Mouse (Mus musculus): ENCODE data around the gene Tanc2. TPM values are rescaled to one million over a fixed set of nuclear protein-coding genes. Genes with fewer than 3 reads are reported as not detected.

The Tanc2 gene
- polyA plus RNA-seq, 1 experiment = 0.03 TPM

GRCm38 (mm10) chr11:105591905-105592304 is 2.1 kb downstream of the Tanc2 start:
- no peak overlapping the region for H3K4me3 ChIP-seq (replicated peaks)

GRCm38 (mm10) chr11:105602177-105602576 is 12.4 kb downstream of the Tanc2 start:
- Histone ChIP-seq H3K4me1 (ENCODE audit: control insufficient read depth) (no peaks in the 10 kb centered on the region), H3K4me3 (replicated peaks) (no peak overlapping the region), H3K9me3 (ENCODE audit: control insufficient read depth, low read length) (no peaks in the 10 kb centered on the region), H3K36me3 (ENCODE audit: control insufficient read depth) (no peaks in the 10 kb centered on the region), H3K27me3 (ENCODE audit: control insufficient read depth) (no peaks in the 10 kb centered on the region)
- no peak for TF ChIP-seq GATA1 (IDR thresholded peaks at IDR 0.05; ENCODE audit: low read length)
- no peak for TF ChIP-seq TAL1 (IDR thresholded peaks at IDR 0.05; ENCODE audit: low read length)

More at GRCm38 (mm10) chr11:105591905-105592304, 2.1 kb downstream of the Tanc2 start:
- H3K27me3 ChIP-seq (ENCODE audit: control insufficient read depth) = peaks cover 21% of the 10 kb centered on the region
- H3K36me3 ChIP-seq (ENCODE audit: control insufficient read depth) = no peaks in the 10 kb centered on the region
- peaks cover 22% of the 10 kb centered on the region for H3K4me1 ChIP-seq (ENCODE audit: control insufficient read depth)
- H3K9me3 ChIP-seq (ENCODE audit: control insufficient read depth, low read length) = no peaks in the 10 kb centered on the region
- TF ChIP-seq TAL1 (IDR thresholded peaks at IDR 0.05; ENCODE audit: low read length) (no peak), GATA1 (IDR thresholded peaks at IDR 0.05; ENCODE audit: low read length) (no peak)

GRCm38 (mm10) chr11:105626201-105626600 is 36.4 kb downstream of the Tanc2 start:
- H3K27me3 ChIP-seq (ENCODE audit: control insufficient read depth) = no peaks in the 10 kb centered on the region
- H3K9me3 ChIP-seq (ENCODE audit: control insufficient read depth, low read length) = no peaks in the 10 kb centered on the region
- H3K4me1 ChIP-seq (ENCODE audit: control insufficient read depth) = no peaks in the 10 kb centered on the region
- no peak overlapping the region for H3K4me3 ChIP-seq (replicated peaks)
- TF ChIP-seq GATA1 (IDR thresholded peaks at IDR 0.05; ENCODE audit: low read length) = no peak
- no peak for TF ChIP-seq TAL1 (IDR thresholded peaks at IDR 0.05; ENCODE audit: low read length)
- H3K36me3 ChIP-seq (ENCODE audit: control insufficient read depth) = no peaks in the 10 kb centered on the region

GRCm38 (mm10) chr11:105643995-105644394 is 54.2 kb downstream of the Tanc2 start:
- H3K4me3 ChIP-seq (replicated peaks) = no peak overlapping the region
- H3K4me1 ChIP-seq (ENCODE audit: control insufficient read depth) = no peaks in the 10 kb centered on the region
- no peak for TF ChIP-seq TAL1 (IDR thresholded peaks at IDR 0.05; ENCODE audit: low read length)
- no peak for TF ChIP-seq GATA1 (IDR thresholded peaks at IDR 0.05; ENCODE audit: low read length)
- no peaks in the 10 kb centered on the region for H3K9me3 ChIP-seq (ENCODE audit: control insufficient read depth, low read length)
- no peaks in the 10 kb centered on the region for H3K27me3 ChIP-seq (ENCODE audit: control insufficient read depth)
- no peaks in the 10 kb centered on the region for H3K36me3 ChIP-seq (ENCODE audit: control insufficient read depth)

GRCm38 (mm10) chr11:105648026-105648425 is 58.2 kb downstream of the Tanc2 start:
- Histone ChIP-seq H3K4me1 (ENCODE audit: control insufficient read depth) (no peaks in the 10 kb centered on the region), H3K9me3 (ENCODE audit: control insufficient read depth, low read length) (no peaks in the 10 kb centered on the region), H3K4me3 (replicated peaks) (no peak overlapping the region), H3K27me3 (ENCODE audit: control insufficient read depth) (no peaks in the 10 kb centered on the region), H3K36me3 (ENCODE audit: control insufficient read depth) (no peaks in the 10 kb centered on the region)
- TF ChIP-seq TAL1 (IDR thresholded peaks at IDR 0.05; ENCODE audit: low read length) = no peak
- TF ChIP-seq GATA1 (IDR thresholded peaks at IDR 0.05; ENCODE audit: low read length) = no peak

GRCm38 (mm10) chr11:105654616-105655015 is 64.8 kb downstream of the Tanc2 start:
- TF ChIP-seq TAL1 (IDR thresholded peaks at IDR 0.05; ENCODE audit: low read length) (no peak), GATA1 (IDR thresholded peaks at IDR 0.05; ENCODE audit: low read length) (no peak)
- no peaks in the 10 kb centered on the region for H3K9me3 ChIP-seq (ENCODE audit: control insufficient read depth, low read length)

GRCm38 (mm10) chr11:105655335-105655734 is 65.5 kb downstream of the Tanc2 start:
- Histone ChIP-seq H3K9me3 (ENCODE audit: control insufficient read depth, low read length) (no peaks in the 10 kb centered on the region), H3K27me3 (ENCODE audit: control insufficient read depth) (no peaks in the 10 kb centered on the region), H3K36me3 (ENCODE audit: control insufficient read depth) (no peaks in the 10 kb centered on the region), H3K4me1 (ENCODE audit: control insufficient read depth) (no peaks in the 10 kb centered on the region), H3K4me3 (replicated peaks) (no peak overlapping the region)
- TF ChIP-seq GATA1 (IDR thresholded peaks at IDR 0.05; ENCODE audit: low read length) (no peak), TAL1 (IDR thresholded peaks at IDR 0.05; ENCODE audit: low read length) (no peak)

More at GRCm38 (mm10) chr11:105654616-105655015, 64.8 kb downstream of the Tanc2 start:
- Histone ChIP-seq H3K4me1 (ENCODE audit: control insufficient read depth) (no peaks in the 10 kb centered on the region), H3K27me3 (ENCODE audit: control insufficient read depth) (no peaks in the 10 kb centered on the region), H3K4me3 (replicated peaks) (no peak overlapping the region), H3K36me3 (ENCODE audit: control insufficient read depth) (no peaks in the 10 kb centered on the region)

- H3K4me1 ChIP-seq (ENCODE audit: control insufficient read depth) = no peaks in the 10 kb centered on the region
- no peaks in the 10 kb centered on the region for H3K27me3 ChIP-seq (ENCODE audit: control insufficient read depth)
- H3K4me3 ChIP-seq (replicated peaks) = no peak overlapping the region
- no peaks in the 10 kb centered on the region for H3K36me3 ChIP-seq (ENCODE audit: control insufficient read depth)
- H3K9me3 ChIP-seq (ENCODE audit: control insufficient read depth, low read length) = no peaks in the 10 kb centered on the region
- no peak for TF ChIP-seq TAL1 (IDR thresholded peaks at IDR 0.05; ENCODE audit: low read length)
- no peak for TF ChIP-seq GATA1 (IDR thresholded peaks at IDR 0.05; ENCODE audit: low read length)
Observed at GRCm38 (mm10) chr11:105667879-105668278, 78.1 kb downstream of the Tanc2 start.

GRCm38 (mm10) chr11:105678996-105679395 is 89.2 kb downstream of the Tanc2 start:
- no peak overlapping the region for H3K4me3 ChIP-seq (replicated peaks)

GRCm38 (mm10) chr11:105684747-105685146 is 95.0 kb downstream of the Tanc2 start:
- Histone ChIP-seq H3K4me1 (ENCODE audit: control insufficient read depth) (no peaks in the 10 kb centered on the region), H3K4me3 (replicated peaks) (no peak overlapping the region), H3K9me3 (ENCODE audit: control insufficient read depth, low read length) (no peaks in the 10 kb centered on the region), H3K36me3 (ENCODE audit: control insufficient read depth) (no peaks in the 10 kb centered on the region), H3K27me3 (ENCODE audit: control insufficient read depth) (no peaks in the 10 kb centered on the region)
- TF ChIP-seq TAL1 (IDR thresholded peaks at IDR 0.05; ENCODE audit: low read length) (no peak), GATA1 (IDR thresholded peaks at IDR 0.05; ENCODE audit: low read length) (no peak)

More at GRCm38 (mm10) chr11:105678996-105679395, 89.2 kb downstream of the Tanc2 start:
- Histone ChIP-seq H3K4me1 (ENCODE audit: control insufficient read depth) (no peaks in the 10 kb centered on the region), H3K27me3 (ENCODE audit: control insufficient read depth) (no peaks in the 10 kb centered on the region), H3K36me3 (ENCODE audit: control insufficient read depth) (no peaks in the 10 kb centered on the region), H3K9me3 (ENCODE audit: control insufficient read depth, low read length) (no peaks in the 10 kb centered on the region)
- no peak for TF ChIP-seq GATA1 (IDR thresholded peaks at IDR 0.05; ENCODE audit: low read length)
- no peak for TF ChIP-seq TAL1 (IDR thresholded peaks at IDR 0.05; ENCODE audit: low read length)

Data from erythroblast, embryonic 14.5 days (primary cell).